Mouse (Mus musculus) forebrain, postnatal 0 days (tissue): ENCODE results near the gene Hoxc5. TPM values are rescaled to one million over a fixed set of nuclear protein-coding genes. Genes with fewer than 3 reads are reported as not detected.

Source experiments
- ATAC-seq: fragments of 200-750 bp; cut with Nextera tagmentation; 2 replicates; pipeline ENCODE4 v1.8.0; 2017; ENCODE audit warnings: mild to moderate bottlenecking, moderate library complexity
- DNase-seq: peaks from one replicate; pipeline ENCODE4 v3.0.0-alpha.2; 2015
- H3K27ac ChIP-seq: fragments of 300-500 bp; sonication (generic); 2 replicates; pipeline ENCODE4 v1.5.1; 2014; ENCODE audit warnings: low read depth, mild to moderate bottlenecking, antibody characterized with exemption, low read length, moderate library complexity, mixed read lengths
- H3K27me3 ChIP-seq: fragments of 300-500 bp; sonication (generic); 2 replicates; pipeline ENCODE4 v1.6.1; 2014; ENCODE audit warnings: mild to moderate bottlenecking, low read length, mixed read lengths; ENCODE audit not compliant: insufficient read depth
- H3K36me3 ChIP-seq: fragments of 300-500 bp; sonication (generic); 2 replicates; pipeline ENCODE4 v1.6.1; 2014; ENCODE audit warnings: mild to moderate bottlenecking, moderate library complexity; ENCODE audit not compliant: insufficient read depth
- H3K4me1 ChIP-seq: fragments of 300-500 bp; sonication (generic); 2 replicates; pipeline ENCODE4 v1.6.1; 2014; ENCODE audit warnings: antibody characterized with exemption; ENCODE audit not compliant: insufficient read depth
- H3K4me2 ChIP-seq: fragments of 300-500 bp; sonication (generic); 2 replicates; pipeline ENCODE4 v1.6.1; 2014; ENCODE audit warnings: low read depth, mild to moderate bottlenecking, moderate library complexity
- H3K4me3 ChIP-seq: fragments of 300-500 bp; sonication (generic); 2 replicates; pipeline ENCODE4 v1.5.1; 2014; ENCODE audit warnings: low read depth, low read length, mixed read lengths
- H3K9ac ChIP-seq: fragments of 300-500 bp; sonication (generic); 2 replicates; pipeline ENCODE4 v1.6.1; 2014; ENCODE audit warnings: mild to moderate bottlenecking
- H3K9me3 ChIP-seq: fragments of 300-500 bp; sonication (generic); 2 replicates; pipeline ENCODE4 v1.6.1; 2016; ENCODE audit warnings: low read length
- CTCF ChIP-seq: sonication (generic); IDR thresholded peaks from 2 replicates; pipeline ENCODE4 v1.5.1; 2016; ENCODE audit warnings: antibody characterized with exemption, control low read depth, low read depth
- WGBS: fragments of 180-500 bp; shearing (Covaris S2); extraction: QIAGEN DNeasy Blood & Tissue Kit; methylation state at CpG from one replicate; pipeline ENCODE4 v1.1.7; 2014; 5-methylcytosine and 5-hydroxymethylcytosine counted together
- polyA plus RNA-seq: library from polyadenylated mRNA; unstranded; fragments of >200 nt; fragmentation: Nextera tagmentation; extraction: Ambion mirVana; gene quantifications from 2 replicates; pipeline ENCODE4 v1.2.1, GENCODE M21; 2015
- total RNA-seq: library from RNA; depleted of rRNA; stranded (reverse); fragments of >200 nt; gene quantifications from 2 replicates; pipeline ENCODE4 v1.2.3, GENCODE M21; 2014

The Hoxc5 gene
- total and polyA plus RNA-seq, 2 experiments from 2014 or later: not detected

GRCm38 (mm10) chr15:102947276-102947675 lies 20.0 kb upstream of the Hoxc5 start:
- Histone ChIP-seq H3K27ac (no peak overlapping the region), H3K4me1 (no peaks in the 10 kb centered on the region), H3K27me3 (peaks cover 99% of the 10 kb centered on the region), H3K4me3 (no peak overlapping the region), H3K36me3 (no peaks in the 10 kb centered on the region), H3K9me3 (no peaks in the 10 kb centered on the region), H3K9ac (no peak overlapping the region), H3K4me2 (no peak overlapping the region)
- no peak for ATAC-seq
- WGBS: 3% methylated on average over 9 of the region's 9 CpGs
- no peak for DNase-seq
- TF ChIP-seq CTCF: no peak

GRCm38 (mm10) chr15:102948842-102949241 lies 18.4 kb upstream of the Hoxc5 start:
- 12% methylated on average over 2 of the region's 2 CpGs for WGBS
- H3K9me3 ChIP-seq: no peaks in the 10 kb centered on the region
- H3K9ac ChIP-seq: no peak overlapping the region
- H3K4me2 ChIP-seq: no peak overlapping the region
- H3K4me1 ChIP-seq: no peaks in the 10 kb centered on the region
- no peak for DNase-seq
- H3K4me3 ChIP-seq: no peak overlapping the region
- ATAC-seq: no peak
- H3K36me3 ChIP-seq: no peaks in the 10 kb centered on the region
- no peak for TF ChIP-seq CTCF
- H3K27ac ChIP-seq: no peak overlapping the region
- H3K27me3 ChIP-seq: peaks cover 99% of the 10 kb centered on the region

GRCm38 (mm10) chr15:102949696-102950095 lies 17.5 kb upstream of the Hoxc5 start:
- ATAC-seq: no peak
- Histone ChIP-seq H3K4me1 (no peaks in the 10 kb centered on the region), H3K4me2 (no peak overlapping the region), H3K9me3 (no peaks in the 10 kb centered on the region), H3K4me3 (no peak overlapping the region), H3K27me3 (peaks cover 96% of the 10 kb centered on the region), H3K36me3 (no peaks in the 10 kb centered on the region), H3K9ac (no peak overlapping the region), H3K27ac (no peak overlapping the region)
- WGBS: 2% methylated on average over 20 of the region's 20 CpGs
- TF ChIP-seq CTCF: no peak
- no peak for DNase-seq

- H3K36me3 ChIP-seq: no peaks in the 10 kb centered on the region
- WGBS: 8% methylated on average over 2 of the region's 2 CpGs
- no peak for TF ChIP-seq CTCF
- no peak for DNase-seq
- no peak overlapping the region for H3K4me3 ChIP-seq
- peaks cover 95% of the 10 kb centered on the region for H3K27me3 ChIP-seq
- no peaks in the 10 kb centered on the region for H3K9me3 ChIP-seq
- ATAC-seq: no peak
- H3K4me2 ChIP-seq: no peak overlapping the region
- no peak overlapping the region for H3K27ac ChIP-seq
- no peaks in the 10 kb centered on the region for H3K4me1 ChIP-seq
- H3K9ac ChIP-seq: no peak overlapping the region
These were observed 16.4 kb upstream of the Hoxc5 start for GRCm38 (mm10) chr15:102950877-102951276.

GRCm38 (mm10) chr15:102953561-102953960 lies 13.7 kb upstream of the Hoxc5 start:
- TF ChIP-seq CTCF: no peak
- no peaks in the 10 kb centered on the region for H3K4me1 ChIP-seq
- H3K27me3 ChIP-seq: peaks cover 95% of the 10 kb centered on the region
- H3K4me3 ChIP-seq: no peak overlapping the region
- no peak overlapping the region for H3K9ac ChIP-seq
- no peak overlapping the region for H3K4me2 ChIP-seq
- H3K36me3 ChIP-seq: no peaks in the 10 kb centered on the region
- no peak overlapping the region for H3K27ac ChIP-seq
- DNase-seq: no peak
- H3K9me3 ChIP-seq: no peaks in the 10 kb centered on the region
- ATAC-seq: no peak
- 3% methylated on average over 6 of the region's 6 CpGs for WGBS

GRCm38 (mm10) chr15:102954192-102955006 lies 12.8 kb upstream of the Hoxc5 start, which contains the start of gene Hoxc11:
Hoxc11 (plus strand) TSS chr15:102954427.
- Histone ChIP-seq H3K9me3 (no peaks in the 10 kb centered on the region), H3K4me1 (no peaks in the 10 kb centered on the region), H3K27ac (no peak within 1 kb of the TSS), H3K4me2 (no peak within 1 kb of the TSS), H3K4me3 (no peak within 1 kb of the TSS), H3K9ac (no peak within 1 kb of the TSS), H3K36me3 (no peaks in the 10 kb centered on the region), H3K27me3 (peaks cover 95% of the 10 kb centered on the region)
- DNase-seq (no peak), ATAC-seq (no peak)
- no peak for TF ChIP-seq CTCF
- WGBS: under 1% methylated on average over 56 of the region's 57 CpGs

- ATAC-seq (no peak), DNase-seq (no peak)
- no peak for TF ChIP-seq CTCF
- no peaks in the 10 kb centered on the region for H3K4me1 ChIP-seq
- no peak overlapping the region for H3K27ac ChIP-seq
- no peaks in the 10 kb centered on the region for H3K36me3 ChIP-seq
- H3K27me3 ChIP-seq: peaks cover 95% of the 10 kb centered on the region
- H3K9ac ChIP-seq: no peak overlapping the region
- under 1% methylated on average over 28 of the region's 28 CpGs for WGBS
- H3K4me2 ChIP-seq: no peak overlapping the region
- no peak overlapping the region for H3K4me3 ChIP-seq
- no peaks in the 10 kb centered on the region for H3K9me3 ChIP-seq
These were observed 12.2 kb upstream of the Hoxc5 start for GRCm38 (mm10) chr15:102955007-102955382.
